Mouse (Mus musculus): Measurements from ENCODE around the gene Marveld3. TPM values are rescaled to one million over a fixed set of nuclear protein-coding genes. Genes with fewer than 3 reads are reported as not detected.

The Marveld3 gene
- polyA plus RNA-seq, 1 experiment: 0.16 TPM

DNA sequence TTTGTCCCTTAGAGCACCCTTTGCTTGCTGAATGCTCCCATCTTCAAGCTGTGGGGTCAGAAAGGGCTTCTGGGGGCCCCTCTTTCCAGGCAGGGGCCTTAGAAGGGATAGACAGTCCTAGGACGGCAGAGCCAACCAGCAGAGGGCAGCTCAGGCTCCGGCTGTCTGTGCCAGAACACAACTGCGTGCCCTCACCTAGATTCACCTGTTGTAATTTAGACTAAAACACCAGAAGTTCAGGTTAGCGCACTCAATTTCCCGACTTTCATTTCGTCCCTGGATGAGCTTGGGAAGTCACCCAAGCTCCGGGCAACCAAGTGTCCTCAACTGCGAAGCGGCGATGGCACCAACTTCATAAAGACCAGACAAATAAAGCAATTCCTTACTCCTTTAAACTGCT lies 6.8 kb upstream of the Marveld3 start:
- no peak for DNase-seq (ENCODE audit: extremely low spot score in 1 of 2, low spot score in 1 of 2)

- DNase-seq (ENCODE audit: extremely low spot score in 1 of 2, low spot score in 1 of 2): no peak
These were observed 2.1 kb upstream of the Marveld3 start for GRCm38 (mm10) chr8:109964106-109964505.

DNA sequence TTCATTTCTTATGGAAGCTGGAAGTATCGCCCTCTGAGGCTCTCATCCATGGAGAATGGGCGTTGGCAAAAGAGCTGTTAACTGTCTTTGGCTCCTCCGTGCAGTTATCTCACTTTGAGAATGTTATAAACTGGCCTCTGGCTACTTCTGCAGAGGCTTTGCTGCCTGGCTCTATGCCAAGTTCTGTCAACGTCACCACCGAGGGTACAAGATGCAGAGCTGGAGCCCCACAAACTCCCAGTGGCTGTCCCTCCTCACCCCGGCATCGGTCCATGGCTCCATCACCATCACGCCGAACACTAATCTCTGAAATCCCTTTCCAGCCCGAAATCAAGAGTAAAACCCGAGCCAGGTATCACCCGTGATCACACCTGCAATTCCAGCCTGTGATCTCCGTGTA lies 1.4 kb upstream of the Marveld3 start:
- DNase-seq (ENCODE audit: extremely low spot score in 1 of 2, low spot score in 1 of 2): no peak

DNA sequence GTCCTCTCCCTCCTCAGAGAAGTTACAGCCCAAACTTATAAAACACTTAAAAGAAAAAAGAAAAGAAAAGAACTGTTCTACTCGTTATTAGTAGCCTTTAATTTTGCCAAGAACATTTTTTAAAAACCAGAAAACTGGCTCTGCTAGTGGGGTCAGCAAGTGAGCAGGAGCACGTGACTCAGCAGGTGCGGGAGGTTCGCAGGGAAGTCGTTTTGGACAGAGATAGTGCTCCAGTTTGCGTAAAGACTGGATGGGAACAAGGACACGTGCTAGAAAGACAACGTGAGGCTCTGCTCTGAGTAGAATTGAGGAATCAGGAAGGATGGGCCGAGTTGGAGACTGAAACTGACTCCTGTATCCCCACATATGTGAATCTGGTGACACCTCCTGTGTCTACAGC lies 893 bp upstream of the Marveld3 start:
- no peak for DNase-seq (ENCODE audit: extremely low spot score in 1 of 2, low spot score in 1 of 2)

DNA sequence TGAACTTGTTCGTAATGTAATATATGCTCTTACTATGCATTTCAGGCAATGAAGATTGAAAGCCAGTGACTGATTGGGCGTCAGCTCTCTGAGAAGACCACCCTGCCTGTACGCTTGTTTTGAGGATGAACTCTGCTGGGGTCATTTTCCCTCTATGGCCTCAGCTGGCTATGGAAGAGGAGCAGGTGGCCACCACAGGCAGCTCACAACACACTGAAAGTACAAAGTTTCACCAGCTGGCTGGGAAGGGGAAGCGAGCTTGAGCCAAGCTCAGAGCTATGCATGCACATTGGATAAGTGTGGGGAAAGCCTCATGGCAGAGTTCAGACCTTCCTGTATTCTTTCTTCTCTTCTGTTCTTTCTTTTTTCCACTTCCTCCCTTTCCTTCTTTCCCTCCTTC lies 2.9 kb downstream of the Marveld3 start:
- no peak for DNase-seq (ENCODE audit: extremely low spot score in 1 of 2, low spot score in 1 of 2)

GRCm38 (mm10) chr8:109958036-109958655 lies 3.9 kb downstream of the Marveld3 start:
- no peak for DNase-seq (ENCODE audit: extremely low spot score in 1 of 2, low spot score in 1 of 2)

DNA sequence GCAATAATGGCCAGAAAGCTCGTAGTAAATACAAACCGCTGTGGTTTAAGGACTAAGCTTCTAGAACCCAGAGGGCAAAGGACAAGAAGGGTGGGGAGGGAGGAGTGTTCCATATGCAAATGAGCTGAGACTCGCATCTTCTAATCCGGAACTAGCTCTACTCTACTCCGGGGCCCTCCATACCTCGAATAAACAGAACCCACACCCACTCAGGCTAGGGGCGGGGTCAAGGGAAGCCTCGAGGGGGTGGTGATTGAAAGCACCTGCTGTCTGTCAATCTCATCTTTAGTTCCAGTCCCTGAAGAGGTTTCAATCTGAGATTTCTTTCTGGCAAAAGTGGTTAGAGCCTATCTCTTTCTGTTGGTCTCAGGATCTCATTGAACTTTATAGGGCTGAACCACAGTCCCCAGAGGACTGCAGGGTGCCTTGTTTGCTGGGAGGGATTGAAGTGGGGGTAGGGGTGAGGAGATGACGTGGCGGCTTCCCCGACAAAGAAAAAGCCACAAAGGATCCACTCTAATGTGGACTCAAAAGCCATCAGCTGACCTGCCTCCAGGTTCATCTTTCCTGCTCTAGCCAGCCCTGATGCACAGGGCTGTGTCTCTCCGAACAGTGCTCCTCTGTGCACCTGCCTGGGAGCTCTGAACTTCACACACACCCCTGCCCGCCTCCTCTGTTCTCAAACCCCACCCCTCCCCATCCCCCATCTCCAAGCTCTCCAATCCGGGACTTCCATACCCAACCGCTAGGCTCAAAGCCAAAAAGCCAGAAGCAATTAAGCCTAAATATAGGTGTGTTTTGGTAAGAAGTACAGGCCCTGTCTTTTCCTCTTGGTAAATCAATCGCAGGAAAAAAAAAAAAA lies 4.6 kb downstream of the Marveld3 start:
- no peak for DNase-seq (ENCODE audit: extremely low spot score in 1 of 2, low spot score in 1 of 2)

DNA sequence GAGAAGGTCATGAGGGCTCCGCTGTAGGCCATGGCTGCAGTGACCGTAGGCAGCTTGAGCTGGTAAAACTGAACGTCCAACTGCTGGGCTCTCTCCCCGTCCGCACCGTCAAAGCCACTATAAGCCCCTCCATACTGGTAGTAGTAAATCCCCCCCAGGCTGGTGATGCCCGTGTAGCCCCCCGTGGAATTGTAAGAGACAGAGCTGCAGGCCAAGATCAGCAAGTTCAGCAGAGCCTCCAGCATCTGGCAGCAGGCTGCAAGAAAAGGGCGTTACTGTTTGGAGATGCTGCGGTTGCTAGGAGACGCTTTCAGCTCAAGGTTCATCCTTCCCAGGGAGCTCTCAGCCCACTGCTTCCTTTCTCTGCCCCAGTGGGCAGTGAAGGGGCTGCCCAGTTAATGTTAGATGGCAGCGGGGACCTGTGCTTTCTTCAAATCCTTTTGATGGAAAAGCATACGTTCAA lies 7.5 kb downstream of the Marveld3 start:
- DNase-seq (ENCODE audit: extremely low spot score in 1 of 2, low spot score in 1 of 2): peak in 1 of 2 experiments; percentile 66

GRCm38 (mm10) chr8:109952171-109952570 lies 9.8 kb downstream of the Marveld3 start:
- peak; percentile 70 to 80 for DNase-seq (ENCODE audit: extremely low spot score in 1 of 2, low spot score in 1 of 2)

GRCm38 (mm10) chr8:109948285-109948564 lies 13.8 kb downstream of the Marveld3 start:
- peak in 1 of 2 experiments; percentile 22 for DNase-seq (ENCODE audit: extremely low spot score in 1 of 2, low spot score in 1 of 2)

- DNase-seq (ENCODE audit: extremely low spot score in 1 of 2, low spot score in 1 of 2): peak in 1 of 2 experiments; percentile 83
These were observed 14.3 kb downstream of the Marveld3 start for GRCm38 (mm10) chr8:109947447-109948284.

GRCm38 (mm10) chr8:109946272-109946671 lies 15.7 kb downstream of the Marveld3 start:
- DNase-seq (ENCODE audit: extremely low spot score in 1 of 2, low spot score in 1 of 2): no peak

GRCm38 (mm10) chr8:109945694-109946093 lies 16.3 kb downstream of the Marveld3 start:
- no peak for DNase-seq (ENCODE audit: extremely low spot score in 1 of 2, low spot score in 1 of 2)

GRCm38 (mm10) chr8:109945153-109945632 lies 16.8 kb downstream of the Marveld3 start:
- no peak for DNase-seq (ENCODE audit: extremely low spot score in 1 of 2, low spot score in 1 of 2)

GRCm38 (mm10) chr8:109941606-109942360 lies 20.2 kb downstream of the Marveld3 start:
- no peak for DNase-seq (ENCODE audit: extremely low spot score in 1 of 2, low spot score in 1 of 2)

DNA sequence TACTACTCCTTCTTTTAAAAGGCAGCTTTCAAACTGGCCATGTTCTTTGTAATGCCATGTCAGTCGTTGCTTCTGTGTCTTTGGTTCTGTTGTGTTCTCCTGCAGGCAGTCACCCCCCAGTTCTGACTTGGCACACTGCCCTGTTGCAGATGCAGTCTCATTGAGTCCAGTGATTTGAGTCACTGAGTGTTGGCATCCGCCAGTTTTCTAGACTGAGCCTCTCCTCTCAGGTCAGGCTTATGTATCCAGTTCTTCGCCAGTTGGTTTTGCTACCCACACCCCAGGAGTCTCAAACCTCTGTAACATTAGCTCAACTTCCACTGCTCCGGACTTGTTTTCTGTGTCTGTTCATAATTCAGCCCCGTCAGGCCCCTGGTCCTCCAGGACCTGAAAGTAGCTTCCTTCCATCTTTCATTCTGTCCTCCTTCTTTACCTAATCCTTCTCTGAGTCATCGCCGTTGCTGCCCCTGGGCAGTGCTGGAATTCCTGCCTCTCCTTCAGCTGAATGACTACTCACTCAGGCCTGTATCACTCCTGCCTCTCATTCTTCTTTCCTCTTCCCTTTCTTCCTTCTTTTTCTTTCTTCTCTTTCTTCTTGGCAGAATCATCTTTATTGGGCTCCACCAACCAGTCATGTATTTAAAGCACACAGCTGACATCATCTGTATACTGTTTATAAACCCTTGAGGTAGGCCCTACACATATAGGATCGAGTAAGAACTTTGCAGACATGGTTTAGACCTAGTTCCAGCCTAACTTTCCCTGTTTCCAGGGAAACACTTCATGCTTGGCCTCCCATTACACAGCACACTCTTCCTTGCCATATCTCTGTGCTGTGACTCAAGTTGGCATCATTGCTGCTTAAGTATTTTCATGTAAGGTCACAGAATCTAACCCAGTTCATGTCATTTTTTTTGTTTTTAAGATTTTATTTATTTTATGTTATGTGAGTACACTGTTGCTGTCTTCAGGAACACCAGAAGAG lies 41.3 kb downstream of the Marveld3 start:
- peak in 1 of 2 experiments; percentile 39 for DNase-seq (ENCODE audit: extremely low spot score in 1 of 2, low spot score in 1 of 2)

DNA sequence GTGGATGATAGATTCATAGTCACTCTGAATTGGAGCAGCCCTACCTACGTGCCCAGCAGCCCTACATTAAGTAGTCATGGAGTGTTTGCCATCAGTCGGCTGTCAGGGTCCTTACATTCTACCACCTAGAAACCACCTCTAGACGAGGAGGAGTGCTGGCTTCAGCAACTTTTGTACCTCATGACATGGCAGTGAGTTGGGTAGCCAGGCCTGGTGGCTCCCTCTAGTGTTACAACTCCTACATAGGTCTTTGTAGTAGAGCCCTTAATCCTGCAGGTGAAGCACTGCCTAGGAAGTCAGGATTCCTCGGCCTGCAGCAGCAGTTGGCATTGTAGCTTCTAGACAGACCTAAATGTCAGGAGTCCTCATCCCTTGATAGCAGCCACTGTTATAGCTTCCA lies 44.7 kb downstream of the Marveld3 start:
- peak; percentile 21 to 70 for DNase-seq (ENCODE audit: extremely low spot score in 1 of 2, low spot score in 1 of 2)

DNA sequence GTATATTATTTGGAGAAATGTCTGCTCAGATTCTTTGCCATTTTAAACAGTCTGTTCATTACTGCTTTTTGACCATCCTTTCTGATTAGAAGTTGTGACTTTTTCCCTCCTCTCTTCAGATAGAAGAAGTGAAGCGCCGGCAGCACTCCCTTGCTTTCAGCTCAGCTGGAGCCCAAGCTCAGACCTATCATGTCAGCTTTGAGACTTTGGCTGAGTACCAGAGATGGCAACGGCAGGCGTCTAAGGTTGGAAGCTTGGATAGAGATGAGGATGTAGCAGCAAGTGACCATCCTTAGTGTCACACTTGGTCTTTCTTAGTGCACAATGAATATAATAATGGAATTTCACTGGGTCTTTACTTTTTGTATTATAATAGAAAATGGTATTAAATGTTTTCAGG lies 54.6 kb downstream of the Marveld3 start:
- DNase-seq (ENCODE audit: extremely low spot score in 1 of 2, low spot score in 1 of 2): no peak

DNA sequence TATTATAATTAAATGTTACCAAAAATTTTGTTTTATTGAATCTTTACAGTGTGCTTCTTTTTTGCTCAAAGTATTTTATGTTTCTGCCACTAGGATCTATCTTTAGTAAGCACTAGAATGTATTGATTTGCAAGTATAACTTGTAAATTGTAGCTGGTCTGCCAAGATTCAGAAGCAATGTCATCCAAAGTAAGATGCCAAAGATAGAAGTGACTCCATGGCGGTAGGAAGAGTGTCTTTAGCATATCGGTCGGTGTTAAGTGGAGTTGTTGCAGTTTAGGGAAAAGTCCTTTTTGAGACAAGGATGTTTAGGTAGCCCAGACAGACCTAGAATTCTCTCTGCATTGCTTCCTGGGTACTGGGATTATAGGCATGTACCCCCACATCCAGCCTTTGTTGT lies 55.1 kb downstream of the Marveld3 start:
- DNase-seq (ENCODE audit: extremely low spot score in 1 of 2, low spot score in 1 of 2): peak in 1 of 2 experiments; percentile 19
